Mouse (Mus musculus) kidney, postnatal 25 days (tissue): ENCODE measurements around the gene Gm20683.

Source experiments
- DNase-seq, 2 experiments: peaks; one replicate each; pipeline ENCODE4 v3.0.0; 2021; ENCODE audit warnings: mixed read lengths in 2 of 2

Gm20683 gene

GRCm38 (mm10) chr17:25839455-25840235, 1.9 kb downstream of the Gm20683 start:
- DNase-seq, result peak; percentile 71 to 85

GRCm38 (mm10) chr17:25838904-25839303, 2.7 kb downstream of the Gm20683 start:
- peak in 1 of 2 experiments; percentile 38 for DNase-seq

- DNase-seq, result no peak
Observed at GRCm38 (mm10) chr17:25837533-25837932, 4.0 kb downstream of the Gm20683 start.

- DNase-seq, result peak; percentile 72 to 89
Observed at GRCm38 (mm10) chr17:25837076-25837410, 4.5 kb downstream of the Gm20683 start, which contains the start of gene Rhbdl1. Gene Rhbdl1 (minus strand): TSS chr17:25837295.

GRCm38 (mm10) chr17:25836397-25837075, 5.0 kb downstream of the Gm20683 start:
- peak in 1 of 2 experiments; percentile 74 for DNase-seq

GRCm38 (mm10) chr17:25835816-25836215, 5.7 kb downstream of the Gm20683 start:
- no peak for DNase-seq

GRCm38 (mm10) chr17:25835301-25835700, 6.3 kb downstream of the Gm20683 start:
- DNase-seq, result no peak

GRCm38 (mm10) chr17:25834595-25835222, 6.9 kb downstream of the Gm20683 start:
- DNase-seq, result peak in 1 of 2 experiments; percentile 42

GRCm38 (mm10) chr17:25833961-25834594, 7.5 kb downstream of the Gm20683 start:
- DNase-seq, result peak; percentile 65 to 87

GRCm38 (mm10) chr17:25833291-25833663, 8.3 kb downstream of the Gm20683 start, which contains the start of gene Stub1:
Gene Stub1 (minus strand): TSS chr17:25833404.
- peak; percentile 96 to 98 for DNase-seq

- peak; percentile 100 for DNase-seq
Observed at GRCm38 (mm10) chr17:25832436-25833290, 8.9 kb downstream of the Gm20683 start.

- peak; percentile 59 to 72 for DNase-seq
Observed at GRCm38 (mm10) chr17:25831451-25832281, 9.9 kb downstream of the Gm20683 start.

GRCm38 (mm10) chr17:25830806-25831431, 10.6 kb downstream of the Gm20683 start:
- DNase-seq, result peak in 1 of 2 experiments; percentile 57

- peak in 1 of 2 experiments; percentile 38 for DNase-seq
Observed at GRCm38 (mm10) chr17:25830200-25830753, 11.3 kb downstream of the Gm20683 start.

- peak in 1 of 2 experiments; percentile 52 for DNase-seq
Observed at GRCm38 (mm10) chr17:25829558-25830017, 12.0 kb downstream of the Gm20683 start.

GRCm38 (mm10) chr17:25828712-25829557, 12.6 kb downstream of the Gm20683 start, which contains the start of gene Jmjd8:
Gene Jmjd8 (plus strand): TSS chr17:25828867.
- peak; percentile 87 to 92 for DNase-seq

GRCm38 (mm10) chr17:25828223-25828594, 13.4 kb downstream of the Gm20683 start:
- peak in 1 of 2 experiments; percentile 53 for DNase-seq

- DNase-seq, result peak in 1 of 2 experiments; percentile 43
Observed at GRCm38 (mm10) chr17:25827546-25828222, 13.9 kb downstream of the Gm20683 start.
